Mouse (Mus musculus) lung, postnatal 4 days (tissue): ENCODE measurements around the gene 1810043G02Rik.
"Not testable (repeated sequence)": the region's sequence is repeated elsewhere in the genome, so short reads cannot be mapped to it uniquely, and the experiment has no call there.

Experiments
- DNase-seq, 2 experiments: peaks; one replicate each; pipeline ENCODE4 v3.0.0; 2021

Gene 1810043G02Rik

GRCm38 (mm10) chr10:77978351-77979350, at the start of gene 1810043G02Rik:
Gene 1810043G02Rik (plus strand): TSS chr10:77978524.
- DNase-seq: peak; percentile 99 to 100

DNA sequence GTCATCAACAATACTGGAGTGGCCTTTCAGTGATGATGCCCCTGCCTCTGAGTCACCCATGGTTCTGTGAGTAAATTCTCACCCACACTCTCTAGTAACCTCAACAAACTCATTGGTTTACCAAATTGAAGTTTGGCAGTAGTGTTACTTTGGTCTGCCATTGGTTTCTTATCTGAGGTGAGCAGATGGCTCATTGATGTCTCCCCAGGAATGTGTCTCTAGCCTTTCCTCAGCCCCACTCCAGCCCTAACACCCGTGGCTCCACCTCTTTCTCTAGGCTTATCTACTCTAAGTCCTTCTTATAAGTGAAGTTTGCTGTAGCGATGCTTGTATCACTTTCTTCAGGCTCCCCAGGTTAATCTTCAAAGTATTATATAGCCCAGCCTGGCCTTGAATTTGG, 38.6 kb upstream of the 1810043G02Rik start:
- DNase-seq: no peak

- not testable (repeated sequence) for DNase-seq
Observed at GRCm38 (mm10) chr10:77950468-77950867, 27.9 kb upstream of the 1810043G02Rik start.

DNA sequence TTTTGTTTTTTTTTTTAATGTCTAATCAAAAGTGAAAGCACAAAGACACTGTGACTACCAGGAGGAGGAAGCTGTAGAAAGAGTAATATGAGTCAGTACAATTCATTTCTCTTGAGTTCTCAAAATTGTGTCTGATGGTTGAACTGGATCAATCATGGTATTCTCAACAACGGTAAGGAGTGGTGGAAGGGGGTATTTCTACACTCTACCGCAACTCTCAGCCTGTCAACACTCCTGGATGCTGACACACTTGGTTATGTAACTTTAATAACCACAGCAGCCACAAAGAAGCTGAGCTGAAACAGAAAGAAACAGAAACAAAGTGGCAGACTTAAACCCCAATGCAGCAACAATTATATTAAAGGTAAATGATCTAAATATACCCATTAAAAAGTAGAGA, 15.6 kb upstream of the 1810043G02Rik start:
- DNase-seq: no peak

- DNase-seq: no peak
Observed at GRCm38 (mm10) chr10:77963971-77964370, 14.4 kb upstream of the 1810043G02Rik start.

DNA sequence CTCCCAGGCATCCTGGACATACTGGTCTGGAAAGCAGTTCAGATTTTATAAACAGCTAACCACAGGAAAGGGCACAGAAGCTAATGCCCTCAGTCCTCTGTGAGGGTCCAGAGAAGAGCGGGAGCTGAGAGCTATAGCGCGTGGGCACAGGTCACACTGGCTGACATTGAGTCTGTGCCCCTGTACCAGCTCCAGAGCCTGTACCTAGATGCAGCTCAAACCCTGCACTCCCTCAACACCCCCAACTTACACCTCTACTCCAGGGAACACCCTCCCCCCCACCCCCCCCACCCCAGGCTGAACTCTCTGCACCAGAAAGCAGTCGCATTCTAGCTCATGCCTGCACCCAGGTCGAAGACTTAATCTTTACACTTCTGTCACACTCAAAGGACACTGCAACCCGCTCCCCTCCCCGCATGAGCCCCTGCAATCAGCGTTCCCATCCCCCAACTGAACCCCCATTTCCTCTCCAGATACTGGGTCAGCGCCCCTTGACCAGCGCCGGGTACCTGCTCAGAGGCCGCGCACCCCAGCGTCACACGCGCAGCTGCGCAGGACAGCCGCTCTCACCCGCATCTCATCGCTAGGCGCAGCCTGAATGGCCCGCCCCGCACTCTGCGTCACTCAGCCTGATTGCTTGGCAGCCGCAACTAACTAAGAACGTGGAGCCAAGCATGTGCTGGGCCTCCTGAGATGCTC, 8.9 kb upstream of the 1810043G02Rik start:
- peak; percentile 52 to 58 for DNase-seq

GRCm38 (mm10) chr10:77969973-77970325, 8.4 kb upstream of the 1810043G02Rik start:
- DNase-seq: no peak

DNA sequence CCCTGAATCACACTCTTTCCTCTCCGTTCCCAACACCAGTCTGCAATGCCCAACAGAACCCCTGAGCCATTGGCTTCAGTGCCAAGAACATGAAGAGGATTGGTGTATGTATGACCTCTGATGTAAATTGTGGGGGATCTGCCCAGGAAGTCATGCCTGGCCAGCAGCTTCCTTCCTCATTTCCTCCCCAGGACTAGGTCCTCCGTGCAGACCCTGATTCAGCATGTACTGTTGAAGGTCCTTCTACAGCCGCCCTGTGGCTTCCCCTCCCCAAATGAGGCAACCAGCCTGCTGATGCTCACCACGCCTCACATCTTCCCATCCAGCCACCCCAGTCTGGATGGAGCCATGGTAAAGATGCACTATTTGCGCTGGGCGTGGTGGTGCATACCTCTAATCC, 7.8 kb upstream of the 1810043G02Rik start, which contains the start of gene Trpm2:
Gene Trpm2 (minus strand): TSS at position 83 of the 400 bp plus-strand sequence.
- peak; percentile 57 to 62 for DNase-seq

GRCm38 (mm10) chr10:77971191-77971590, 7.1 kb upstream of the 1810043G02Rik start:
- DNase-seq: peak; percentile 38 to 51

- peak in 1 of 2 experiments; percentile 38 for DNase-seq
Observed at GRCm38 (mm10) chr10:77971709-77972553, 6.4 kb upstream of the 1810043G02Rik start.

- DNase-seq: no peak
Observed at GRCm38 (mm10) chr10:77974323-77974722, 4.0 kb upstream of the 1810043G02Rik start.

GRCm38 (mm10) chr10:77974811-77975210, 3.5 kb upstream of the 1810043G02Rik start:
- DNase-seq: no peak

DNA sequence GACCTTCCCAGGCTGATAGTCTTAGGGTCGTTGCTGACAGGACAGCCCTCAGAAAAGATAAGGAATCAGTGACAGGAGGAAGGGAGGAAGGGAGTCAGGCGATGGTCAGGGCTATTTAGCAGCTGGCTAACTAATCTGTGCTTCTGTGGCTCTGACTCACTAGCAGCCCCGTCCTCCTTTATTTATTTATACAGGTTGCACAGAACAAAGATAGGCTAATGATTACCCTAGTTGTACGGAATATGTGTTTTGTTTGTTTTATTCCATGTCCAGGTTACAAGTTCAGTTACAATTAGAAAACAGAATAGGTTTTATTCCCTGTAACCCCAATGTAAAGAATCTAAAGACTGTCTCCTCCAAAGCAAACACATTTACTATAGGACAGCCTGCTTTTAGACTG, 2.7 kb upstream of the 1810043G02Rik start:
- no peak for DNase-seq

GRCm38 (mm10) chr10:77976458-77977150, 1.7 kb upstream of the 1810043G02Rik start:
- DNase-seq: no peak

DNA sequence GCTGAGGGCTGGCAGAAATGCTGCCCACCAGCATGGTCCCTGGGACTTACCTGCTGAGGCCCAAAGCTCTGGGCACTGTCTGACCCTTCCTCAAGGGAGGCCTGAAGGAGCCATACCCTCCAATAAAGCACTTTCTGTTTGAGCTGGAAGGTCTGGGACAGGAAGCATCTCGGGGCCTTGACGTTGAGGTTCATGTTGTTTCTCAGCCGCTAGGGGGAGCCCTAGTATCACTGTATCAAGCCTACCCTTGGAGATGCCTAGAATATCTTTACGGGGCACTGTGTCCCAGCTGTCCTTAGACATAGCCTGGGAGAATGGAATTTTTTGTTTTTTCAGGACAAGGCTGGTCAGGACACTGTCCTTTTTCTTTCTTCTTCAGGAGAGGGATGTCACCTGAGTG, 6.3 kb downstream of the 1810043G02Rik start:
- DNase-seq: peak; percentile 48 to 81

GRCm38 (mm10) chr10:77985775-77986174, 7.5 kb downstream of the 1810043G02Rik start:
- no peak for DNase-seq

DNA sequence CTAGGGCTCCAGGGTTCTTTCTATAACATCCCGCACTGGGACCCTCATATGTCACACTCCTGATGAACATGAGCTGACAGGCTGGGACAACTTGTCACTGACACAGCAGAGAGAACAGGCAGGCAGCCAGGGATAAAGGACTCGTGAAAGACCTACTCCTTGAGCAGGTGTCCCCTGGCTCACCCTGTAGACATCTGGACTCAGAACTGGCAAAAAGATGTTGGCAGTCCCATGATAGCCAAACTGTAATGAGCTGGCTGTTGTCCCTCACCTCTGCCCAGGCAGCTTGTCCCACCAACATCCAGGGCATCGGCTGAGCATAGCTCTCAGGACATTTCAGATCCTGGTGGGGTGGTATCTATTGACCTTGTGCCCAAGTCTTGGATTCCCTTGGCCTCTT, 17.3 kb downstream of the 1810043G02Rik start:
- no peak for DNase-seq

- DNase-seq: no peak
Observed at GRCm38 (mm10) chr10:78000200-78000599, 21.9 kb downstream of the 1810043G02Rik start.

DNA sequence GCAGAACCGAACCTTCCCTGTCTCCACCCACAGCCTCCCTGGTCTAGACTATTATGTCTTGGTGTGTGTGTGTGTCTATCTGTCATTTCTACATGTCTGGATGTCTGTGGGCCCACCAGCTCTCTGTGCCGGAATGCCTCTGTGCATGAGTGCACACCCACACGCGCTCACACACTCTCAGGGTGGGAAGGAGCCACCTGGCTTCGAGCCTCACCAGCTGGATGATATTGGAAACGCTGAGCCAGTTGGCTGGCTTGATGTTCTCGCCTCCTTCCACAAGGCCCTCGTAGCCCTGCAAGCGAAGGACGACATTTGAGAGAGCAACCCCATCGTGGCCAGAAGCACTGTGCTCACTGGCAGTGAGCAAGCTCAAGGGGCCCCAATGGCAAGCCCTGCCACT, 23.5 kb downstream of the 1810043G02Rik start:
- DNase-seq: peak in 1 of 2 experiments; percentile 60

GRCm38 (mm10) chr10:78002316-78002715, 24.0 kb downstream of the 1810043G02Rik start:
- no peak for DNase-seq

- DNase-seq: peak in 1 of 2 experiments; percentile 18
Observed at GRCm38 (mm10) chr10:78004479-78005100, 26.3 kb downstream of the 1810043G02Rik start.
